Comparison of ENCODE assay signal across 16 mouse cellular contexts in the genomic region with DNA sequence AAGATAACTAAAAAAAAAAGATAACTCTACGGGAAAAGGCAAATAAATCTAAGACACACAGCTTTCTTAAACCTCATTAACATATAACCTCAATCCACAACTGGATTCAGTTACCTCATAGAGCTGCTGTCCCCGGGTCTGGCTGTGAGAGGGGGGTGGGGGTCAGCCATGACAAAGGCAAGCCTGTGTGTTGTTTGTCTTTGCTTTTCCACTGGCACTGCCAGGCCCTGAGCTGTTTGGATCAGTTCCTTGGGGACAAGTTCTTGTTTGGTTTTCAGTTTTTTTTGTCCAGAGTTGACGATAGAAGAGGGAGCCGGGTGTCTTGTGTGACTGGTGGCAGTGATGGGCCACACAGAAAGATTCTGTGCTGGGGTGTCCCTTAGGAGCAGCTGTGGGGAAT. TPM values are rescaled to one million over a fixed set of nuclear protein-coding genes. Genes with fewer than 3 reads are reported as not detected.
A peak's percentile ranks its signal among the peaks of the same experiment; 100 is the strongest.
DNase-seq lines count a peak whose midpoint lies in the region; ATAC-seq and TF ChIP-seq lines count a peak whose summit lies in the region.
"Had no signal": no experiment of that assay in that cellular context is flagged by ENCODE, and none has a peak within 500 bp of the region (broad histone marks: within the 10 kb centered on the region; RNA-seq: fewer than 3 reads in every experiment).

No protein-coding gene starts in this region.

- H3K4me3 ChIP-seq in midbrain, embryonic 11.5 days (ENCODE audit: low read depth, low read length): no peak overlapping the region
- no peak overlapping the region for H3K4me3 ChIP-seq in midbrain, embryonic 16.5 days (ENCODE audit: low read depth, low read length)
- H3K4me3 ChIP-seq: heart, embryonic 15.5 days; limb, embryonic 15.5 days had no signal

- DNase-seq in heart, postnatal 4 days: peak; percentile 18
- no peak for DNase-seq in heart, postnatal 25 days (ENCODE audit: low spot score)
- no peak for DNase-seq in midbrain, embryonic 11.5 days (ENCODE audit: low spot score, missing footprints)
- DNase-seq in brain, embryonic 14.5 days (ENCODE audit: low read depth): peak; percentile 58
- peak; percentile 72 to 84 for DNase-seq in layer of hippocampus, adult 8-10 months (ENCODE audit: low spot score in 2 of 2)
- DNase-seq: cerebellum, postnatal 36 days; gastrocnemius, postnatal 10 days had no signal

- no peak overlapping the region for H3K27ac ChIP-seq in midbrain, embryonic 11.5 days (ENCODE audit: low read depth, low read length)
- H3K27ac ChIP-seq in midbrain, embryonic 16.5 days (ENCODE audit: low read length): no peak overlapping the region
- H3K27ac ChIP-seq: heart, embryonic 15.5 days; limb, embryonic 15.5 days had no signal

- intact Hi-C loops in heart, postnatal 25 days (cut with DNase I): no loop called here

- H3K9ac ChIP-seq in midbrain, embryonic 11.5 days (ENCODE audit: low read length): 0 out of 2 replicates have a peak overlapping the region, but pooled peaks have one; percentile 34
- H3K9ac ChIP-seq in midbrain, embryonic 16.5 days (ENCODE audit: low read depth, low read length): no peak overlapping the region
- H3K9ac ChIP-seq: heart, embryonic 15.5 days; limb, embryonic 15.5 days had no signal

- WGBS in midbrain, embryonic 11.5 days: 44% methylated on average over 4 of the region's 4 CpGs
- 19% methylated on average over 4 of the region's 4 CpGs for WGBS in midbrain, embryonic 16.5 days

- no peaks in the 10 kb centered on the region for H3K36me3 ChIP-seq in midbrain, embryonic 11.5 days (ENCODE audit: control insufficient read depth, insufficient read depth, low read length)
- H3K36me3 ChIP-seq in midbrain, embryonic 16.5 days (ENCODE audit: control insufficient read depth, insufficient read depth, low read length): no peaks in the 10 kb centered on the region
- H3K36me3 ChIP-seq: heart, embryonic 15.5 days; limb, embryonic 15.5 days had no signal

- peak; percentile 71; the same call in 1 of the 2 replicates for ATAC-seq in midbrain, embryonic 11.5 days (ENCODE audit: low FRiP score)
- no peak for ATAC-seq in midbrain, embryonic 16.5 days
- ATAC-seq in megakaryocyte-erythroid progenitor cell, adult 5-6 weeks (replicated peaks; ENCODE audit: low FRiP score, low TSS enrichment, poor library complexity, severe bottlenecking): no peak
- ATAC-seq: inflammation-experienced regulatory T-cells, adult 6 months had no signal

- peaks cover 7% of the 10 kb centered on the region; the same call in 1 of the 2 replicates for H3K4me1 ChIP-seq in midbrain, embryonic 11.5 days (ENCODE audit: control insufficient read depth, insufficient read depth, low read length)
- H3K4me1 ChIP-seq in midbrain, embryonic 16.5 days (ENCODE audit: control insufficient read depth, insufficient read depth, low read length): peaks cover 15% of the 10 kb centered on the region
- H3K4me1 ChIP-seq: heart, embryonic 15.5 days had no signal

- H3K4me2 ChIP-seq in midbrain, embryonic 11.5 days: no peak overlapping the region
- no peak overlapping the region for H3K4me2 ChIP-seq in midbrain, embryonic 16.5 days (ENCODE audit: low read length)
- H3K4me2 ChIP-seq: heart, embryonic 15.5 days; limb, embryonic 15.5 days had no signal

- TF ChIP-seq POLR2A in brain, embryonic 14.5 days (IDR thresholded peaks at IDR 0.05; ENCODE audit: borderline replicate concordance, extremely low read depth, insufficient read depth, insufficient read length, poor library complexity, severe bottlenecking): no peak

- no peaks in the 10 kb centered on the region for H3K27me3 ChIP-seq in midbrain, embryonic 11.5 days (ENCODE audit: control insufficient read depth, insufficient read depth, low read length)
- no peaks in the 10 kb centered on the region for H3K27me3 ChIP-seq in midbrain, embryonic 16.5 days (ENCODE audit: control insufficient read depth, insufficient read depth, low read depth, low read length)
- H3K27me3 ChIP-seq: CH12.LX; heart, embryonic 15.5 days; limb, embryonic 15.5 days had no signal

- no peak for TF ChIP-seq CTCF in brain, embryonic 14.5 days (IDR thresholded peaks at IDR 0.05; ENCODE audit: borderline replicate concordance, extremely low read depth, insufficient read depth, insufficient read length)

- H3K9me3 ChIP-seq in midbrain, embryonic 11.5 days (ENCODE audit: control insufficient read depth, low read length): no peaks in the 10 kb centered on the region
- H3K9me3 ChIP-seq in midbrain, embryonic 16.5 days (replicated peaks; ENCODE audit: control insufficient read depth, low read length, poor library complexity, severe bottlenecking): no peaks in the 10 kb centered on the region
- H3K9me3 ChIP-seq: heart, embryonic 15.5 days; limb, embryonic 15.5 days had no signal

RNA-seq across cellular contexts. Expression of a gene that starts 53.7 kb away (rescaled TPM):
- total RNA-seq in heart, postnatal 4 days (2021): not detected
- total RNA-seq in heart, postnatal 25 days (2021): not detected
- polyA plus RNA-seq in midbrain, embryonic 11.5 days (2014; fragmentation: Nextera tagmentation; extraction: Ambion mirVana): not detected in 2 replicates
- polyA plus RNA-seq in midbrain, embryonic 16.5 days (2015; fragmentation: Nextera tagmentation; extraction: Ambion mirVana): not detected in 2 replicates
- not detected in 2 replicates for polyA plus RNA-seq in brain, embryonic 14.5 days (2012; rRNA removed)
- not detected for total RNA-seq in layer of hippocampus, adult 8-10 months (2022)
- not detected in 2 replicates for total RNA-seq in megakaryocyte-erythroid progenitor cell, adult 5-6 weeks (2014; fragmentation: Nextera tagmentation)
- total RNA-seq in megakaryocyte-erythroid progenitor cell, adult 5-6 weeks (2017): not detected in 2 replicates
- total RNA-seq: adrenal gland, postnatal 4 days; CH12.LX; gastrocnemius, postnatal 10 days had no signal
- polyA plus RNA-seq: heart, embryonic 15.5 days; inflammation-experienced regulatory T-cells, adult 6 months; large intestine, adult 2 months; limb, embryonic 15.5 days; stomach, embryonic 16.5 days had no signal

Comparison
In these comparisons a context has a peak if more than half of its experiments do, and no peak if none do; other contexts are left out.
1. DNase-seq: peak in heart, postnatal 4 days (single experiment), brain, embryonic 14.5 days (single experiment) and layer of hippocampus, adult 8-10 months (2 of 2); none in heart, postnatal 25 days (single experiment) and midbrain, embryonic 11.5 days (single experiment).